Mouse (Mus musculus): ENCODE measurements around the gene Arhgap6. TPM values are rescaled to one million over a fixed set of nuclear protein-coding genes. Genes with fewer than 3 reads are reported as not detected.
A peak's percentile ranks its signal among the peaks of the same experiment; 100 is the strongest.
"Not testable (repeated sequence)": the region's sequence is repeated elsewhere in the genome, so short reads cannot be mapped to it uniquely, and the experiment has no call there.

Gene Arhgap6
- polyA plus RNA-seq, 1 experiment from 2014 or later: 1.2 TPM

- Histone ChIP-seq H3K27ac (replicated peaks; ENCODE audit: low read depth, low read length) (no peak overlapping the region), H3K4me2 (ENCODE audit: low read depth, low read length) (no peak overlapping the region), H3K9ac (replicated peaks; ENCODE audit: low read length) (no peak overlapping the region), H3K27me3 (ENCODE audit: control insufficient read depth, insufficient read depth, low read length) (no peaks in the 10 kb centered on the region), H3K4me3 (ENCODE audit: low read depth, low read length) (no peak overlapping the region), H3K4me1 (ENCODE audit: control insufficient read depth, insufficient read depth, low read length) (no peaks in the 10 kb centered on the region), H3K36me3 (replicated peaks; ENCODE audit: control insufficient read depth, insufficient read depth, low read depth, low read length) (no peaks in the 10 kb centered on the region), H3K9me3 (replicated peaks; ENCODE audit: control insufficient read depth, low read length) (no peaks in the 10 kb centered on the region)
- WGBS: 81% methylated on average over 4 of the region's 4 CpGs
- DNase-seq (ENCODE audit: low spot score) (peak; percentile 28), ATAC-seq (replicated peaks; ENCODE audit: insufficient number of reproducible peaks, low FRiP score, low TSS enrichment, low read depth) (no peak)
These were observed 504.7 kb downstream of the Arhgap6 start for GRCm38 (mm10) chrX:169299579-169299978.

GRCm38 (mm10) chrX:169302271-169303045 is 507.6 kb downstream of the Arhgap6 start:
- WGBS: 63% methylated on average over 26 of the region's 26 CpGs
- DNase-seq (ENCODE audit: low spot score): no peak
- Histone ChIP-seq H3K4me1 (ENCODE audit: control insufficient read depth, insufficient read depth, low read length) (no peaks in the 10 kb centered on the region), H3K27ac (replicated peaks; ENCODE audit: low read depth, low read length) (no peak overlapping the region), H3K9me3 (replicated peaks; ENCODE audit: control insufficient read depth, low read length) (no peaks in the 10 kb centered on the region), H3K27me3 (ENCODE audit: control insufficient read depth, insufficient read depth, low read length) (no peaks in the 10 kb centered on the region), H3K9ac (replicated peaks; ENCODE audit: low read length) (no peak overlapping the region), H3K4me2 (ENCODE audit: low read depth, low read length) (no peak overlapping the region), H3K36me3 (replicated peaks; ENCODE audit: control insufficient read depth, insufficient read depth, low read depth, low read length) (no peaks in the 10 kb centered on the region), H3K4me3 (ENCODE audit: low read depth, low read length) (no peak overlapping the region)
- no peak for ATAC-seq (replicated peaks; ENCODE audit: insufficient number of reproducible peaks, low FRiP score, low TSS enrichment, low read depth)

DNA sequence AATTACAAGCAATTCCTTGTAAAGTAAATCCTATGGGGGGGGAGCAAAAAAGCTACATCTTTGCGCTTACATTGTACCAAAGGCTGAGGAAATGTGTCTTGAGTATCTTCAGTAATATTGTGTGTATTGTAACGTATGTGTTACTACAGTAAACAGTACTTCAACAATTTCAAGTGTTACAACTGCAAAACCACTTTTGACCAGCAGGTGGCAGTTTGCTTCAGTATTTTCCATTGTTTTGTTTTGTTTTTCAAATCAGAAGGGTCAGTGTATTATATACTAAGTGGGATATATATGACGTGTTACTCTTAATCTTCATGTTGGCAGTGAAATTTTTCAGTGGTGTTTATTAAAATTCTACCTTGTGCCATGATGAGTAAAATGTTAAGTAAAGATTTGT is 509.0 kb downstream of the Arhgap6 start:
- no peak overlapping the region for H3K27ac ChIP-seq (replicated peaks; ENCODE audit: low read depth, low read length)
- no peaks in the 10 kb centered on the region for H3K9me3 ChIP-seq (replicated peaks; ENCODE audit: control insufficient read depth, low read length)
- DNase-seq (ENCODE audit: low spot score) (peak; percentile 72), ATAC-seq (replicated peaks; ENCODE audit: insufficient number of reproducible peaks, low FRiP score, low TSS enrichment, low read depth) (no peak)
- H3K4me2 ChIP-seq (ENCODE audit: low read depth, low read length): no peak overlapping the region
- H3K4me1 ChIP-seq (ENCODE audit: control insufficient read depth, insufficient read depth, low read length): no peaks in the 10 kb centered on the region
- 39% methylated on average over 3 of the region's 3 CpGs for WGBS
- no peaks in the 10 kb centered on the region for H3K27me3 ChIP-seq (ENCODE audit: control insufficient read depth, insufficient read depth, low read length)
- H3K4me3 ChIP-seq (ENCODE audit: low read depth, low read length): no peak overlapping the region
- no peaks in the 10 kb centered on the region for H3K36me3 ChIP-seq (replicated peaks; ENCODE audit: control insufficient read depth, insufficient read depth, low read depth, low read length)
- no peak overlapping the region for H3K9ac ChIP-seq (replicated peaks; ENCODE audit: low read length)

- H3K9ac ChIP-seq (replicated peaks; ENCODE audit: low read length): no peak overlapping the region
- ATAC-seq (replicated peaks; ENCODE audit: insufficient number of reproducible peaks, low FRiP score, low TSS enrichment, low read depth): no peak
- H3K4me1 ChIP-seq (ENCODE audit: control insufficient read depth, insufficient read depth, low read length): no peaks in the 10 kb centered on the region
- H3K4me3 ChIP-seq (ENCODE audit: low read depth, low read length): no peak overlapping the region
- H3K27me3 ChIP-seq (ENCODE audit: control insufficient read depth, insufficient read depth, low read length): no peaks in the 10 kb centered on the region
- WGBS: 93% methylated on average over 3 of the region's 3 CpGs
- DNase-seq (ENCODE audit: low spot score): no peak
- no peak overlapping the region for H3K27ac ChIP-seq (replicated peaks; ENCODE audit: low read depth, low read length)
- no peak overlapping the region for H3K4me2 ChIP-seq (ENCODE audit: low read depth, low read length)
- no peaks in the 10 kb centered on the region for H3K36me3 ChIP-seq (replicated peaks; ENCODE audit: control insufficient read depth, insufficient read depth, low read depth, low read length)
- H3K9me3 ChIP-seq (replicated peaks; ENCODE audit: control insufficient read depth, low read length): no peaks in the 10 kb centered on the region
These were observed 513.7 kb downstream of the Arhgap6 start for GRCm38 (mm10) chrX:169308559-169308958.

DNA sequence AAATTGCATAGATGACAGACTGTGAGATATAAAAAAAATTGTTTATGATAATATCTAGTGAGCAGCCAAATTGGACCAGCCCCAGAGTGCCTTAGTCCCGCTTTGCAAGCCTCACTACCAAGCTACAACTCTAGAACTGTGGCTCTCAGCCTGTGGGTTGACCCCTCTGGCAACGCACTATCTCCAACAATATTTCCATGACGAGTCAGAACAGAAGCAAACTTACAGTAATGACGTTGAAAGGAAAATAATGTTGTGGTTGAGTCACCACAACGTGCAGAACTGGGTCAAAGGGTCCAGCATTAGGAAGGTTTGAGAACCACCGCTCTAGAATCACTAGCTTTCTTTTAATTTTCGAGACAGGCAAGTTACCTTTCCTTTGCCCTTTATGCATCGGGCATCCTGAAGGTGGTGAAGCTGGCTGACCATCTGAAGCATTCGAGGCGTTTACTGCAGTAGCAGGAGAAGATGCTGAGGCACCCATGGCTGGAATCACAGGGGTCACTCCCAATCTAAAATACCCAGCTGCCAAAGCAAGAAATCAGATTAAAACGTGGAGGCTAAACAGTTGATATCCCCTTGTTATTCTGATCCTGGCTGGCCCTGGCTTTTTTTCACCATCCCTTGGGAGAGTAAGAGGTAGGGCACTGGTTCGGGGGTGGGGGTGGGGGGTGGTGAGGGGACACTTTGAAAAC is 524.3 kb downstream of the Arhgap6 start:
- no peak overlapping the region; the same call in 1 of the 2 replicates for H3K27ac ChIP-seq (replicated peaks; ENCODE audit: low read depth, low read length)
- peak overlapping the region; percentile 38 for H3K4me2 ChIP-seq (ENCODE audit: low read depth, low read length)
- H3K4me3 ChIP-seq (ENCODE audit: low read depth, low read length): peak overlapping the region; percentile 45
- no peak for DNase-seq (ENCODE audit: low spot score)
- H3K27me3 ChIP-seq (ENCODE audit: control insufficient read depth, insufficient read depth, low read length): no peaks in the 10 kb centered on the region
- ATAC-seq (replicated peaks; ENCODE audit: insufficient number of reproducible peaks, low FRiP score, low TSS enrichment, low read depth): no peak
- H3K9me3 ChIP-seq (replicated peaks; ENCODE audit: control insufficient read depth, low read length): no peaks in the 10 kb centered on the region
- WGBS: 57% methylated on average over 12 of the region's 12 CpGs
- H3K4me1 ChIP-seq (ENCODE audit: control insufficient read depth, insufficient read depth, low read length): no peaks in the 10 kb centered on the region
- H3K36me3 ChIP-seq (replicated peaks; ENCODE audit: control insufficient read depth, insufficient read depth, low read depth, low read length): no peaks in the 10 kb centered on the region
- H3K9ac ChIP-seq (replicated peaks; ENCODE audit: low read length): peak overlapping the region; percentile 61

- peak within 1 kb of the TSS; percentile 61 for H3K9ac ChIP-seq (replicated peaks; ENCODE audit: low read length)
- H3K27ac ChIP-seq (replicated peaks; ENCODE audit: low read depth, low read length): peak within 1 kb of the TSS; percentile 38; the same call in 1 of the 2 replicates
- 13% methylated on average over 75 of the region's 97 CpGs for WGBS
- no peaks in the 10 kb centered on the region for H3K9me3 ChIP-seq (replicated peaks; ENCODE audit: control insufficient read depth, low read length)
- no peaks in the 10 kb centered on the region for H3K36me3 ChIP-seq (replicated peaks; ENCODE audit: control insufficient read depth, insufficient read depth, low read depth, low read length)
- H3K4me3 ChIP-seq (ENCODE audit: low read depth, low read length): peak within 1 kb of the TSS; percentile 45
- H3K4me1 ChIP-seq (ENCODE audit: control insufficient read depth, insufficient read depth, low read length): no peaks in the 10 kb centered on the region
- H3K27me3 ChIP-seq (ENCODE audit: control insufficient read depth, insufficient read depth, low read length): no peaks in the 10 kb centered on the region
- ATAC-seq (replicated peaks; ENCODE audit: insufficient number of reproducible peaks, low FRiP score, low TSS enrichment, low read depth) (peak; percentile 100), DNase-seq (ENCODE audit: low spot score) (peak; percentile 89)
- peak within 1 kb of the TSS; percentile 38 for H3K4me2 ChIP-seq (ENCODE audit: low read depth, low read length)
These were observed 525.2 kb downstream of the Arhgap6 start, which contains the start of gene Hccs for GRCm38 (mm10) chrX:169319945-169320667. TSS of gene Hccs (minus strand) at chrX:169320372.

DNA sequence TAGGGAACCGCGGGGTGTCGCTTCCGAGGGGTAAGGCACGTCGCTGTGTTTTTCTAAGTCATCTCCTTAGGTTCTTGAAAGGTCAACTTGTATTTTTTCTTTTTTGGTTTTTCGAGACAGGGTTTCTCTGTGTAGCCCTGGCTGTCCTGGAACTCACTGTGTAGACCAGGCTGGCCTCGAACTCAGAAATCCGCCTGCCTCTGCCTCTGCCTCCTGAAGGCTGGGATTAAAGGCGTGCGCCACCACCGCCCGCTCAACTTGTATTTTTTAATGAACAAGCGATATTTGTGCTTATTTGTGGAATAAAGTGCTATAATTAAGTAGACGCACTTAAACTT is 525.7 kb downstream of the Arhgap6 start:
- 31% methylated on average over 15 of the region's 15 CpGs for WGBS
- H3K9ac ChIP-seq (replicated peaks; ENCODE audit: low read length); H3K9me3 ChIP-seq (replicated peaks; ENCODE audit: control insufficient read depth, low read length); DNase-seq (ENCODE audit: low spot score); H3K27ac ChIP-seq (replicated peaks; ENCODE audit: low read depth, low read length); H3K4me1 ChIP-seq (ENCODE audit: control insufficient read depth, insufficient read depth, low read length); H3K36me3 ChIP-seq (replicated peaks; ENCODE audit: control insufficient read depth, insufficient read depth, low read depth, low read length); H3K27me3 ChIP-seq (ENCODE audit: control insufficient read depth, insufficient read depth, low read length); ATAC-seq (replicated peaks; ENCODE audit: insufficient number of reproducible peaks, low FRiP score, low TSS enrichment, low read depth): not testable (repeated sequence)
- Histone ChIP-seq H3K4me2 (ENCODE audit: low read depth, low read length) (peak overlapping the region; percentile 16), H3K4me3 (ENCODE audit: low read depth, low read length) (peak overlapping the region; percentile 45)

Measured in embryonic facial prominence, embryonic 11.5 days (tissue).